Mouse (Mus musculus): ENCODE results near the gene Pgap2. TPM values are rescaled to one million over a fixed set of nuclear protein-coding genes. Genes with fewer than 3 reads are reported as not detected.

The Pgap2 gene
- total and polyA plus RNA-seq, 3 experiments, result 21.1 to 91.1 TPM; not detected in 1

DNA sequence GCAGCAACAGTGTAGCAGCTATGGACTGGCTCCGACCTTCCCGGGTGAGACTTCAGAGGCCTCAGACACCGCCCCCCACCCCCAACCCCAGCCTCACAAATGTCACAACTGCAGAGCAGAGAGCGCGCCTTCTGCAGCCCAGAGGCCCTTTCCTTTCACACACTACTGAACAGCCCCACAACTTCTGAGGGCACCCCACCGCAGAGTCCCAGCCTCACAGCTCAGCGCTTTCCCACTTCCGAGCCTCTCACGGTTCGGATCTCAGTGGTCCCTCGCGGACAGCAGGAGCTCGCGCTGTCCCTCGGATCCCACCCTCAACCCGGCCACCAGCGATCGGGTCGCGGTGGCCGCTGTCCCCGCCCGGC is 39.5 kb downstream of the Pgap2 start:
- DNase-seq (ENCODE audit: low read depth, low spot score), result peak; percentile 75
- Histone ChIP-seq H3K36me3 (ENCODE audit: control insufficient read depth in 1 of 2, insufficient read depth in 2 of 2, low read length in 2 of 2) (peaks cover 0 to 55% of the 10 kb centered on the region in 2 experiments; a peak in 2 of 4 replicates), H3K27me3 (ENCODE audit: control insufficient read depth in 1 of 2, insufficient read depth in 2 of 2, low read length in 2 of 2) (no peaks in the 10 kb centered on the region), H3K9me3 (replicated peaks; ENCODE audit: insufficient read depth, low read length) (no peaks in the 10 kb centered on the region), H3K9ac (ENCODE audit: control insufficient read depth, low read depth, low read length, poor library complexity, severe bottlenecking) (peak overlapping the region; percentile 97), H3K4me1 (ENCODE audit: control insufficient read depth in 1 of 2, insufficient read depth in 2 of 2, low read length in 2 of 2) (peaks cover 26 to 61% of the 10 kb centered on the region in 2 experiments), H3K79me2 (ENCODE audit: control insufficient read depth, insufficient read depth, low read length, poor library complexity) (peaks cover 63% of the 10 kb centered on the region), H3K27ac (ENCODE audit: control insufficient read depth, low read depth, low read length) (peak overlapping the region; percentile 99), H3K4me3 (ENCODE audit: control insufficient read depth in 1 of 2, insufficient read depth in 1 of 2, low read depth in 2 of 2, low read length in 2 of 2) (peak overlapping the region; percentile 83 to 97)
- TF ChIP-seq ELF1 (IDR thresholded peaks at IDR 0.05; ENCODE audit: low read depth, low read length) (no peak), SMC3 (IDR thresholded peaks at IDR 0.05; ENCODE audit: low read depth, low read length) (no peak), HCFC1 (IDR thresholded peaks at IDR 0.05; ENCODE audit: low read depth, low read length) (0 out of 2 replicates have a peak, but pooled peaks have one; percentile 34), NELFE (IDR thresholded peaks at IDR 0.05; ENCODE audit: low read depth, low read length) (no peak), ZKSCAN1 (IDR thresholded peaks at IDR 0.05; ENCODE audit: low read depth, low read length) (no peak), UBTF (IDR thresholded peaks at IDR 0.05; ENCODE audit: borderline replicate concordance, insufficient read depth, low read depth, low read length) (0 out of 2 replicates have a peak, but pooled peaks have one; percentile 20), USF2 (IDR thresholded peaks at IDR 0.05; ENCODE audit: borderline replicate concordance in 1 of 2, insufficient read depth in 1 of 2, low read depth in 1 of 2, low read length in 2 of 2) (no peak), MXI1 (IDR thresholded peaks at IDR 0.05; ENCODE audit: low read depth, low read length) (peak; percentile 12; the same call in 1 of the 2 replicates)

DNA sequence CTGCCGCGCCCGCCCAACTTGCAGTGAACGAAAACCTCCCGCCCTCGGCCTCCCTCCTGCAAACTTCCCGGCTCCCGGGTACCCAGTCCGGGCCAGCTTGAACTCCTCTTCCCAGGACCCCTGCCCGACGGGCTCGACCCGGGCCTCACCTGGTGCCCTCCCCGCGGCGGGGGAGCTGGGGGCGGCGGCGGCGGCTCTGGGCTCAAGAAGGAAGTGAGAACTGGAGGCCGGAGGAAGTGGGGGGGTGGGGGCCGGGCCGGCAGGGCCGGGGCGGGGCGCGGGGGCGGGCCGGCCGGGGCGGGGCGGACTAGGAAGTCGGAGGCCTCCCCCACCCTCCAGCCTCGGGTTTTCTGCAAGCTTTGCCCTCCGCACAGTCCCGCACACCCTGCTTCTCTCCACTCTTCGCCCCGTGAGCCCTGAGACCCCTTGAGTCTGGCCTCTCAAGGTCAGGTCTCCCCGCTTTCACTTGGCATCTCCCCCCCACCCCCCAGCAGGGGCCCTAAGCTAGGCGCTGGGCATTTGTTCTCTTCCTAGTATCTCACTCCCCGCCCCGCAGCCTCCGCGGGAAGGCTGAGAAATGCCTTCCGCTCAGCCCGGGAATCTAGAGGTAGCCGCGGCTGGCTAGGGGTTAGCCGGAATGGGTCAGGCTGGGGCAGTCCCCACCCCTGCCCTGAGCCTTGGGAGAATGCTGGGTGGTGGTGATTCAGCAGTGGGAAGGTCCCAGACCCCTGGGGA is 40.1 kb downstream of the Pgap2 start:
- no peaks in the 10 kb centered on the region for H3K9me3 ChIP-seq (replicated peaks; ENCODE audit: insufficient read depth, low read length)
- peak overlapping the region; percentile 99 for H3K27ac ChIP-seq (ENCODE audit: control insufficient read depth, low read depth, low read length)
- H3K4me3 ChIP-seq (ENCODE audit: control insufficient read depth in 1 of 2, insufficient read depth in 1 of 2, low read depth in 2 of 2, low read length in 2 of 2), result peak overlapping the region; percentile 83 to 97
- DNase-seq (ENCODE audit: low read depth, low spot score), result no peak
- peak overlapping the region; percentile 97 for H3K9ac ChIP-seq (ENCODE audit: control insufficient read depth, low read depth, low read length, poor library complexity, severe bottlenecking)
- no peaks in the 10 kb centered on the region for H3K27me3 ChIP-seq (ENCODE audit: control insufficient read depth in 1 of 2, insufficient read depth in 2 of 2, low read length in 2 of 2)
- TF ChIP-seq TAL1 (IDR thresholded peaks at IDR 0.05; ENCODE audit: low read length), result no peak
- peak; percentile 23; the same call in 1 of the 2 replicates for TF ChIP-seq MXI1 (IDR thresholded peaks at IDR 0.05; ENCODE audit: low read depth, low read length)
- TF ChIP-seq EP300 (IDR thresholded peaks at IDR 0.05; ENCODE audit: low read depth in 1 of 2, low read length in 2 of 2), result peak in 1 of 2 experiments; percentile 23; a peak in 1 of 4 replicates
- peak; percentile 66 for TF ChIP-seq MAZ (IDR thresholded peaks at IDR 0.05; ENCODE audit: low read depth, low read length)
- no peak for TF ChIP-seq JUND (IDR thresholded peaks at IDR 0.05; ENCODE audit: low read depth, low read length)
- peak; percentile 55 for TF ChIP-seq ELF1 (IDR thresholded peaks at IDR 0.05; ENCODE audit: low read depth, low read length)
- peak; percentile 48 for TF ChIP-seq HCFC1 (IDR thresholded peaks at IDR 0.05; ENCODE audit: low read depth, low read length)
- peak; percentile 51; the same call in 1 of the 2 replicates for TF ChIP-seq ZMIZ1 (IDR thresholded peaks at IDR 0.05; ENCODE audit: low read depth, low read length)
- TF ChIP-seq NRF1 (IDR thresholded peaks at IDR 0.05; ENCODE audit: insufficient read depth, low read depth, low read length, poor library complexity, severe bottlenecking), result no peak
- 0 out of 2 replicates have a peak, but pooled peaks have one; percentile 15 for TF ChIP-seq TBP (IDR thresholded peaks at IDR 0.05; ENCODE audit: low read depth, low read length)
- peak in 1 of 2 experiments; percentile 56; a peak in 3 of 4 replicates for TF ChIP-seq POLR2A (IDR thresholded peaks at IDR 0.05; ENCODE audit: control insufficient read depth in 1 of 2, insufficient read depth in 1 of 2, low read depth in 1 of 2, low read length in 2 of 2, poor library complexity in 1 of 2)
- TF ChIP-seq SIN3A (IDR thresholded peaks at IDR 0.05; ENCODE audit: low read length), result peak; percentile 46; the same call in 1 of the 2 replicates
- TF ChIP-seq NELFE (IDR thresholded peaks at IDR 0.05; ENCODE audit: low read depth, low read length), result peak; percentile 71
- no peak for TF ChIP-seq RCOR1 (IDR thresholded peaks at IDR 0.05; ENCODE audit: low read depth, low read length)
- H3K79me2 ChIP-seq (ENCODE audit: control insufficient read depth, insufficient read depth, low read length, poor library complexity), result peaks cover 57% of the 10 kb centered on the region
- H3K4me1 ChIP-seq (ENCODE audit: control insufficient read depth in 1 of 2, insufficient read depth in 2 of 2, low read length in 2 of 2), result peaks cover 23 to 55% of the 10 kb centered on the region in 2 experiments
- peaks cover 0 to 50% of the 10 kb centered on the region in 2 experiments; a peak in 2 of 4 replicates for H3K36me3 ChIP-seq (ENCODE audit: control insufficient read depth in 1 of 2, insufficient read depth in 2 of 2, low read length in 2 of 2)
